Mouse (Mus musculus): Measurements from ENCODE around the gene Actr6. TPM values are rescaled to one million over a fixed set of nuclear protein-coding genes. Genes with fewer than 3 reads are reported as not detected.
"Not testable (repeated sequence)": the region's sequence is repeated elsewhere in the genome, so short reads cannot be mapped to it uniquely, and the experiment has no call there.

The Actr6 gene
- total and polyA plus RNA-seq, 3 experiments, result 14.4 to 414 (median 15.3) TPM

GRCm38 (mm10) chr10:89678054-89678453, 54.0 kb downstream of the Actr6 start:
- Histone ChIP-seq H3K36me3 (ENCODE audit: control insufficient read depth in 1 of 2, insufficient read depth in 2 of 2, low read length in 2 of 2) (peaks cover 2 to 32% of the 10 kb centered on the region in 2 experiments), H3K9ac (ENCODE audit: control insufficient read depth, low read depth, low read length, poor library complexity, severe bottlenecking) (no peak overlapping the region), H3K79me2 (ENCODE audit: control insufficient read depth, insufficient read depth, low read length, poor library complexity) (peaks cover 27% of the 10 kb centered on the region), H3K9me3 (replicated peaks; ENCODE audit: insufficient read depth, low read length) (no peaks in the 10 kb centered on the region), H3K27me3 (ENCODE audit: control insufficient read depth in 1 of 2, insufficient read depth in 2 of 2, low read length in 2 of 2) (no peaks in the 10 kb centered on the region), H3K4me1 (ENCODE audit: control insufficient read depth in 1 of 2, insufficient read depth in 2 of 2, low read length in 2 of 2) (peaks cover 14 to 30% of the 10 kb centered on the region in 2 experiments), H3K4me3 (ENCODE audit: control insufficient read depth in 1 of 2, insufficient read depth in 1 of 2, low read depth in 2 of 2, low read length in 2 of 2) (no peak overlapping the region), H3K27ac (ENCODE audit: control insufficient read depth, low read depth, low read length) (no peak overlapping the region)
- no peak for DNase-seq (ENCODE audit: low read depth, low spot score)
- TF ChIP-seq SMC3 (IDR thresholded peaks at IDR 0.05; ENCODE audit: low read depth, low read length) (no peak), MAZ (IDR thresholded peaks at IDR 0.05; ENCODE audit: low read depth, low read length) (no peak), TAL1 (IDR thresholded peaks at IDR 0.05; ENCODE audit: low read length) (no peak), CTCF (IDR thresholded peaks at IDR 0.05 in 2 of 3, conservative IDR thresholded peaks at IDR 0.05 in 1 of 3; ENCODE audit: control insufficient read depth in 1 of 3, insufficient read depth in 1 of 3, low read depth in 2 of 3, low read length in 3 of 3, poor library complexity in 1 of 3, severe bottlenecking in 1 of 3) (no peak), ETS1 (IDR thresholded peaks at IDR 0.05; ENCODE audit: low read depth, low read length) (no peak), UBTF (IDR thresholded peaks at IDR 0.05; ENCODE audit: borderline replicate concordance, insufficient read depth, low read depth, low read length) (no peak), GATA1 (IDR thresholded peaks at IDR 0.05; ENCODE audit: low read depth, low read length) (no peak), GABPA (IDR thresholded peaks at IDR 0.05; ENCODE audit: low read depth, low read length) (no peak), BHLHE40 (IDR thresholded peaks at IDR 0.05; ENCODE audit: borderline replicate concordance, low read depth, low read length) (no peak), MYC (IDR thresholded peaks at IDR 0.05; ENCODE audit: low read depth, low read length) (no peak), EP300 (IDR thresholded peaks at IDR 0.05; ENCODE audit: low read depth in 1 of 2, low read length in 2 of 2) (no peak), MYB (IDR thresholded peaks at IDR 0.05; ENCODE audit: low read depth, low read length) (no peak), TBP (IDR thresholded peaks at IDR 0.05; ENCODE audit: low read depth, low read length) (no peak)

GRCm38 (mm10) chr10:89676609-89677008, 55.5 kb downstream of the Actr6 start:
- TF ChIP-seq MAZ (IDR thresholded peaks at IDR 0.05; ENCODE audit: low read depth, low read length), result no peak

DNA sequence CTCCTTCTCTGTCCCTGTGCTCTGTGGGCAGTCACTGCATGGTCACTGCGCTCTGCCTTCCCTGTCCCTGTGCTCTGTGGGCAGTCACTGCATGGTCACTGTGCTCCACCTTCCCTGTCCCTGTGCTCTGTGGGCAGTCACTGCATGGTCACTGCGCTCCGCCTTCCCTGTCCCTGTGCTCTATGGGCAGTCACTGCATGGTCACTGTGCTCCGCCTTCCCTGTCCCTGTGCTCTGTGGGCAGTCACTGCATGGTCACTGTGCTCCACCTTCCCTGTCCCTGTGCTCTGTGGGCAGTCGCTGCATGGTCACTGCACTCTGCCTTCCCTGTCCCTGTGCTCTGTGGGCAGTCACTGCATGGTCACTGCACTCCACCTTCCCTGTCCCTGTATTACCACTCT, 61.7 kb downstream of the Actr6 start:
- H3K79me2 ChIP-seq (ENCODE audit: control insufficient read depth, insufficient read depth, low read length, poor library complexity); DNase-seq (ENCODE audit: low read depth, low spot score); H3K4me3 ChIP-seq (ENCODE audit: control insufficient read depth in 1 of 2, insufficient read depth in 1 of 2, low read depth in 2 of 2, low read length in 2 of 2); H3K4me1 ChIP-seq (ENCODE audit: control insufficient read depth in 1 of 2, insufficient read depth in 2 of 2, low read length in 2 of 2); H3K9me3 ChIP-seq (replicated peaks; ENCODE audit: insufficient read depth, low read length); H3K9ac ChIP-seq (ENCODE audit: control insufficient read depth, low read depth, low read length, poor library complexity, severe bottlenecking); H3K27ac ChIP-seq (ENCODE audit: control insufficient read depth, low read depth, low read length); H3K36me3 ChIP-seq (ENCODE audit: control insufficient read depth in 1 of 2, insufficient read depth in 2 of 2, low read length in 2 of 2); H3K27me3 ChIP-seq (ENCODE audit: control insufficient read depth in 1 of 2, insufficient read depth in 2 of 2, low read length in 2 of 2): not testable (repeated sequence)

More at GRCm38 (mm10) chr10:89676609-89677008, 55.5 kb downstream of the Actr6 start:
- Histone ChIP-seq H3K27ac (ENCODE audit: control insufficient read depth, low read depth, low read length) (no peak overlapping the region), H3K4me3 (ENCODE audit: control insufficient read depth in 1 of 2, insufficient read depth in 1 of 2, low read depth in 2 of 2, low read length in 2 of 2) (no peak overlapping the region), H3K4me1 (ENCODE audit: control insufficient read depth in 1 of 2, insufficient read depth in 2 of 2, low read length in 2 of 2) (peaks cover 8 to 19% of the 10 kb centered on the region in 2 experiments; a peak in 3 of 4 replicates), H3K36me3 (ENCODE audit: control insufficient read depth in 1 of 2, insufficient read depth in 2 of 2, low read length in 2 of 2) (peaks cover 2 to 23% of the 10 kb centered on the region in 2 experiments), H3K27me3 (ENCODE audit: control insufficient read depth in 1 of 2, insufficient read depth in 2 of 2, low read length in 2 of 2) (no peaks in the 10 kb centered on the region), H3K9me3 (replicated peaks; ENCODE audit: insufficient read depth, low read length) (no peaks in the 10 kb centered on the region), H3K79me2 (ENCODE audit: control insufficient read depth, insufficient read depth, low read length, poor library complexity) (peaks cover 20% of the 10 kb centered on the region), H3K9ac (ENCODE audit: control insufficient read depth, low read depth, low read length, poor library complexity, severe bottlenecking) (no peak overlapping the region)
- no peak for DNase-seq (ENCODE audit: low read depth, low spot score)
